Mouse (Mus musculus) naive thymus-derived CD4-positive, alpha-beta T cell, adult 2 months (primary cell): ENCODE results near the gene Nup54.

ENCODE experiments used
- DNase-seq: peaks from one replicate; pipeline ENCODE4 v3.0.0-alpha.2; 2011; ENCODE audit warnings: low read depth

The Nup54 gene

GRCm38 (mm10) chr5:92435025-92435584 lies at the start of gene Nup54:
Nup54 (minus strand) TSS chr5:92435219.
- DNase-seq: peak; percentile 97

GRCm38 (mm10) chr5:92472863-92473262 lies 37.8 kb upstream of the Nup54 start:
- no peak for DNase-seq

- no peak for DNase-seq
Measured at GRCm38 (mm10) chr5:92471531-92471930, 36.5 kb upstream of the Nup54 start.

- DNase-seq: no peak
Measured at GRCm38 (mm10) chr5:92469201-92470130, 34.4 kb upstream of the Nup54 start.

GRCm38 (mm10) chr5:92468234-92468633 lies 33.2 kb upstream of the Nup54 start:
- DNase-seq: no peak

- peak; percentile 25 for DNase-seq
Measured at GRCm38 (mm10) chr5:92467102-92467766, 32.2 kb upstream of the Nup54 start.

- no peak for DNase-seq
Measured at GRCm38 (mm10) chr5:92465511-92465910, 30.5 kb upstream of the Nup54 start.

- peak; percentile 78 for DNase-seq
Measured at GRCm38 (mm10) chr5:92461321-92461720, 26.3 kb upstream of the Nup54 start.

GRCm38 (mm10) chr5:92458726-92459125 lies 23.7 kb upstream of the Nup54 start:
- DNase-seq: no peak

GRCm38 (mm10) chr5:92457410-92457809 lies 22.4 kb upstream of the Nup54 start:
- DNase-seq: no peak

GRCm38 (mm10) chr5:92452876-92453275 lies 17.9 kb upstream of the Nup54 start:
- DNase-seq: no peak

- no peak for DNase-seq
Measured at GRCm38 (mm10) chr5:92446736-92447135, 11.7 kb upstream of the Nup54 start.

GRCm38 (mm10) chr5:92445016-92445415 lies 10.0 kb upstream of the Nup54 start:
- DNase-seq: no peak

GRCm38 (mm10) chr5:92442914-92443313 lies 7.9 kb upstream of the Nup54 start:
- no peak for DNase-seq

- DNase-seq: no peak
Measured at GRCm38 (mm10) chr5:92441494-92441893, 6.5 kb upstream of the Nup54 start.

- no peak for DNase-seq
Measured at GRCm38 (mm10) chr5:92438540-92438939, 3.5 kb upstream of the Nup54 start.

GRCm38 (mm10) chr5:92434571-92434985 lies 441 bp downstream of the Nup54 start:
- no peak for DNase-seq

GRCm38 (mm10) chr5:92434070-92434469 lies 949 bp downstream of the Nup54 start:
- no peak for DNase-seq

- no peak for DNase-seq
Measured at GRCm38 (mm10) chr5:92431611-92432010, 3.4 kb downstream of the Nup54 start.

- no peak for DNase-seq
Measured at GRCm38 (mm10) chr5:92430723-92431122, 4.3 kb downstream of the Nup54 start.

GRCm38 (mm10) chr5:92424126-92424525 lies 10.9 kb downstream of the Nup54 start:
- no peak for DNase-seq

GRCm38 (mm10) chr5:92413982-92414375 lies 21.0 kb downstream of the Nup54 start:
- no peak for DNase-seq
